Mouse (Mus musculus) left cerebral cortex, postnatal 25 days (tissue): ENCODE measurements around the gene Becn1. TPM values are rescaled to one million over a fixed set of nuclear protein-coding genes. Genes with fewer than 3 reads are reported as not detected.
"Not testable (repeated sequence)": the region's sequence is repeated elsewhere in the genome, so short reads cannot be mapped to it uniquely, and the experiment has no call there.

Experiments
- DNase-seq, 2 experiments: peaks; one replicate each; pipeline ENCODE4 v3.0.0; 2022; ENCODE audit warnings: low spot score in 2 of 2, mixed read lengths in 1 of 2
- intact Hi-C: fragments of 180-260 bp; cut with DNase I; formaldehyde crosslinking; loops from one replicate; pipeline ENCODE4 v1.15.1; 2025
- total RNA-seq, 2 experiments: library from RNA; stranded (reverse); gene quantifications; 2 replicates each; pipeline ENCODE4 v1.2.3; 2021

Becn1 gene
- 100 to 1,000 TPM; 213 to 229 TPM for total RNA-seq

DNA sequence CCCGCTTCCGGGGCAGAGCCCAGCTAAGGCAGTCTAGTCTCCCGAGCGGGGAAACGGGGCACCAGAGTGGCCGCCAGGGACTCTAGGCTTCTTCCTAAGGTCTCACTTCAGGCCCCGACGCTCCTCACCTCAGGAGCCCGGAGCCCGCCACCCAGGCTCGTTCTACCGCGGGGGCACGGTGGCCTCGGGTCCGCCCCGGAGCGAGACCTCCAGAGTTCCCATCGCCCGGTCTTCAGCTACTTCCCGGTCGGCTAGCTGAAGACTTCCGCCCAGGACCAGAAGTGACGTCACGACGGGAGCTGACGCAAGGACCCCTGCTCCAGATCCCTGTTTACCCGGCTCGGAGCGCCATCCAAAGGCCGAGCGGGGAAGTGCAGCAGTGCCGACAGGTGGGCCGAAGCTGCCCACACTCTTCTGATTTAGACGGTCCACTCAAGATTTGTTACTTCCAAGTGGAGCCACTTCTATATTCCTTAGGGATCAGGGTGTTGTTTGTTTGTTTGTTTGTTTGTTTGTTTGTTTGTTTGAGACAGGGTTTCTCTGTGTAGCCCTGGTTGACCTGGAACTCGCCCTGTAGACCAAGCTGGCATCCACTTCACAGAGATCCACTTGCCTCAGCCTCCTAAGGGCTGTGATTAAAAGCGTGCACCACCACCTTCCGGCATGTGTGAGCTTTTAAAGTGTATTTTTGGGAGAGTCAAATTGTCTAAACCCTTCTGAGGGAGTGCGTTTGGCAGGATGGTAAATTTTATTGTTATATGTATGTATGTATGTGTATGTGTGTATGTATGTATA is at the start of gene Becn1:
Gene Becn1 (minus strand): TSS at position 283 of the 795 bp plus-strand sequence.
- DNase-seq, result peak; percentile 97
- intact Hi-C loops, result loop anchor here (2.0 kb wide), 1 partner anchor 89 kb away; no protein-coding TSS in a partner anchor

DNA sequence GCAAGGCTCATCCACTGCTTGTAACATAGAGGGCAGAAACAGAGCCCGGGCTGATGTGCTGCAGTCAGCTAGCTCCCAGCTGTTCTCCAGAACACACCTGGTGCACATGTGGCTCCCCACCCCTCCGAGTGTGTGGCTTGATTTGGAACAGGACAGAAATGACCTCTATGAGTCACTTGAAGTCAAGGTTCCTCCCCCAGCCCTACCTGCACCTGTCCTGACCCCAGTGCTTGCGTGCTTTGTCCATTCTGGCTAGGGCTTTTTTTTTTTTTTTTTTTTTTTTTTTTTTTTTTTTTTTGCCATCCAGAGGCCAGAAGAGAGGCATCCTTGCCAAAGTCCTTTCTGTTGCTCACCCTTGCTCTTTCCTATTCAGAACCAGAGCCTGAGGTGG is 49.6 kb upstream of the Becn1 start:
- intact Hi-C loops, result no loop called here
- DNase-seq, result no peak

DNA sequence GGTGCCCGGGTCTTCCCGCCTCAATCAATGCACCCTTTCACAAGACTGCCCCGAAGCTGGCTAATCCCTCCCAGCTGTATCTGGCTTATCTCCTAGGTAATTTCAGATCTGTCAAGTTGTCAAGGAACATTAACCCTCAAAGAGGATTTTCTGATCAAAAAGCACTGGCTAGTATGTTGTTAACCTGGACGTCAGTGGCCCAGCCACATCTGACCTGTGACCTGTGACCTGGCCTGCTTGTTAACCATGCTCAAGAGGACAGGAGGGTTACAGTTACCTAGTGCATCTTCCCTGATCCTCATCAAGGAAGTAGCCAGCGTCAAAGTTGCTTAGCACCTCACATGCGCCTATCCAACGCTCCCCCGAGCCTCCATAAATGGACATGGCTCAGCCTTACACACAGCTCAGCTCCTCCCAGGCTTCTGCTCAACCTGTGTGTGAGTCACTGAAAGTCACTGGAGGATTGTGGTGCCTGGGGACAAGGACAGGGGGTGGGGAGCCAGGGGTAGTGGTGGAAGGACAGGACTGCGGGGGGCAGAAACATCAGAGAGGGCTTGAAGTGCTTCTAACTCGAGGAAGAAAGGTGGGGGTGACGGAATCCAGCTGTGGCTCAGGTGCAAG is 49.1 kb upstream of the Becn1 start:
- intact Hi-C loops, result no loop called here
- no peak for DNase-seq

DNA sequence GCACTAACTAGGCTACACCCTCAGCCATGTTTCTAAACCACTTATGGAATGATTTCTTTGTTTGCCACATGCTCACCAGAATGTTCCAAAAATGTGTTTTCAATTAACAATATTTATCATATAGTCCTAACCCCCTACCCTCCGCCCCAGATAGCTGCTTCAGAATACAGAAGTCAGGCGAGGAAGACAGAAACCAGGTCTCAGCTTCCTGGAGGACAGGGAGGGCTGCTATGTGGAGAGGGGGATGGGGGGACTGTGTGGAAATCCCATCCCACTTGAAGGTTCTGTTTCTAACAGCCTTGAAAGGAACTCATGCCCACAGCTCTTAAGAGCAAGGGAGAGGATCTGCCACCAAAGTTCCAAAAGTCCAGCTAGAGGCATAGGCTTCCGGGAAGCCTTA is 47.1 kb upstream of the Becn1 start:
- intact Hi-C loops, result no loop called here
- DNase-seq, result no peak

DNA sequence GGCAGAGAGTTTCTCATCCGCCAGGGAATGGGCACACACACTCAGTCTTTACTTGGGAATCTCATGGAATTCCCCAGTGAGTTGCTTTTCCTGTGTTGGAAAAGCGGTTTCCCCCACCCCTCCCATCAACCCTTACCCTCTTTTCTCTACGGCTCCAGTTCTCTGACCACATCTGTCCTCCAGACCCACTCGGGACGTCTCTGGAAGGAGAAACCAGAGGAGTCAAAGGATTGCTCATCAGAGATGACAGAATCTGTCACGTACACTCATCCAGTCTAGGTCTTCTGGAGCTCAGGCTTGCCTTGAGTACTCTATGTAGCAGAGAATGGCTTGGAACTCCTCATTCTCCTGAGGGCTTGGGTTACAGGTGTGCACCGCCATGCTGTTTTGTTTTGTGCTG is 46.7 kb upstream of the Becn1 start:
- intact Hi-C loops, result no loop called here

DNA sequence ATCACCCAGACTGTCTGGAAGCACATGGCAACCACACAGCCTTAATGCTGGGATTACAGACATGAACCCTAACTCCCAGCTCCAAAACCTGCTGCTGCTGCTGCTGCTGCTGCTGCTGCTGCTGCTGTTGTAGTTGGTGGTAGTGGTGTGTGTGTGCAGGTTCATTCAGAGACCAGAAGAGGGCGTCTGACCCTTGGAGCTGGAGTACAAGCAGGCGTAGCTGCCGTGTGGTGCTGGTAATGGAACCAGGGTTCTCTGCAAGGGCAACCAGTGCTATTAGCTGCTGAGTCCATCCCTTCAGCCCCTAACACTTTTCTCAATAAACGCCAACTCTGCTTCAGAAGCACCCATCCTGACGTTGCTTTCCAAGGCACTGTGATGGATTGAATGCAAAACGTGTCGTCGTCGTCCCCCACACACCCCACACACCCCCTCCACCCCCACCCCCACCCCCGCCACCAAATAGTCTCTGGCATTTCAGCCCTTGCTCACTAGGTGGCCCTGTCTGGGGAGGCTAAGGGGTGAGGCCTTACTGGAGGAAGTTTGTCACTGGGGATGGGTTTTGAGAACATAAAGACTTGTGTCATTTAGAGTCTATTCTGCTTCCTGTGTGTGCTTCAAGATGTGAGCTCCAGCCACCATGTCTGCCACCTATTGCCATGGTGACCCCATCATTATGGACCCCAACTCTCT is 45.1 kb upstream of the Becn1 start:
- no peak for DNase-seq
- intact Hi-C loops, result no loop called here

More for the DNA sequence above, 46.7 kb upstream of the Becn1 start:
- DNase-seq, result no peak

DNA sequence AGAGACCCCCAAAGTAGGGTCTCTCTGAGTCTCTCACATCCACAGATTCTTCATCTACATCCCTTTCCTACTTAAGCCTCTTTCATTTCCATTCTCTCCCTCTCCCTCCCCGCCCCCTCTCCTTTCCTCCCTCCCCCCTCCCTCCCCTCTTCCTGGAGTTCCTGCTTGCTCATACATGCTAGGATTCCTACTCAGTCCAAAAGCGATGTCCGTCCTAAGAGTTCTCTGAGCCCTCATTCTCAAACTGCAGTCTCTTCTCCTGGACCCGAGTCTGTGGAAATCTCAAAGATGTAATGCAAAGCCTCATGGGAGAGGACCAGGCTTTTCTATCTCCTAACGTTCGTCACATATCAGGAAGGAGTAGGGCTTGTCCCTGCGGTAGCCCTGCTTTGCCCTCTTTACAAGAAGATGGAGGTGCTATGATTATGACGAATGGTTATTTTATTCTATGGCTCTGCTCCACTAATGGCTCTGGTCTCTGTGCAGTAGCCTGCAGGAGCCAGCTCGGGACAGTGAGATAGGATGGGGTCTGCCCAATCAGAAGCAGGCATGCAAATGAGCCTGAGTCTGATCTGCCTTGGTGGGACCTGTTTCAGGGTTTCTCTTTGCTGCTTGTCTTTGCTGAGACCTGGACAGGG is 36.2 kb upstream of the Becn1 start:
- DNase-seq, result no peak
- intact Hi-C loops, result loop anchor here (5.0 kb wide), 1 partner anchor 54 kb away; no protein-coding TSS in a partner anchor

DNA sequence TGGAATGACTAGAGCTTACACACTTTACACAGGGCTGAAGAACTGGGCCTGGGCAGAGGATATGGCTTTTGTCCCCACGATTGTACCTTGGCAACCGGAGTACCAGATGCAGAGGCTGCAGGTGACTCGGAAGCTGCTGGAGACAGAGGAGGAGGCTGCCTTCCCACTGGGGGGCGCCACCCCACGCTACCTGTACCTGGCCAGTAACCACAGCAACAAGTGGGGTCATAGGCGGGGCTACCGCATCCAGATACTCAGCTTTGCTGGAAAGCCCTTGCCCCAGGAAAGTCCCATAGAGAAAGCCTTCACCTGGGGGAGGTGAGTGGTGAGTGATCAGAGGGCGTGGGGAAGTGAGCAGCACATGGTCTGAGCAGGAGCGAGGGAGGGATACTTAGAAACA is 33.6 kb upstream of the Becn1 start:
- intact Hi-C loops, result loop anchor here (5.0 kb wide), 1 partner anchor 57 kb away; no protein-coding TSS in a partner anchor
- no peak for DNase-seq

GRCm38 (mm10) chr11:101334516-101334915 is 32.4 kb upstream of the Becn1 start:
- no peak for DNase-seq
- intact Hi-C loops, result no loop called here

GRCm38 (mm10) chr11:101334023-101334422 is 31.9 kb upstream of the Becn1 start:
- intact Hi-C loops, result no loop called here
- no peak for DNase-seq

- intact Hi-C loops, result no loop called here
- DNase-seq, result no peak
These were observed 30.5 kb upstream of the Becn1 start for GRCm38 (mm10) chr11:101332537-101332936.

DNA sequence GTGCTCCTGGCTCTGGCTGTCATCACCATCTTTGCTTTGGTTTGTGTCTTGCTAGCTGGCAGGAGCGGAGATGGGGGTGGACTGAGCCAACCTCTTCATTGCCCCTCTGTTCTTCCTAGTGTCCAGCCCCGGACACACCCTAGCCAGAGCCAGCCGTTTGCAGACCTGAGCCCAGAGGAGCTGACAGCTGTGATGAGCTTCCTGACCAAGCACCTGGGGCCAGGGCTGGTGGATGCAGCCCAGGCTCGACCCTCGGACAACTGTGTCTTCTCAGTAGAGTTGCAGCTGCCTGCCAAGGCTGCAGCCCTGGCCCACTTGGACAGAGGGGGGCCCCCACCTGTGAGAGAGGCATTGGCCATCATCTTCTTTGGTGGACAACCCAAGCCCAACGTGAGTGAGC is 28.9 kb upstream of the Becn1 start:
- DNase-seq, intact Hi-C loops: not testable (repeated sequence)

DNA sequence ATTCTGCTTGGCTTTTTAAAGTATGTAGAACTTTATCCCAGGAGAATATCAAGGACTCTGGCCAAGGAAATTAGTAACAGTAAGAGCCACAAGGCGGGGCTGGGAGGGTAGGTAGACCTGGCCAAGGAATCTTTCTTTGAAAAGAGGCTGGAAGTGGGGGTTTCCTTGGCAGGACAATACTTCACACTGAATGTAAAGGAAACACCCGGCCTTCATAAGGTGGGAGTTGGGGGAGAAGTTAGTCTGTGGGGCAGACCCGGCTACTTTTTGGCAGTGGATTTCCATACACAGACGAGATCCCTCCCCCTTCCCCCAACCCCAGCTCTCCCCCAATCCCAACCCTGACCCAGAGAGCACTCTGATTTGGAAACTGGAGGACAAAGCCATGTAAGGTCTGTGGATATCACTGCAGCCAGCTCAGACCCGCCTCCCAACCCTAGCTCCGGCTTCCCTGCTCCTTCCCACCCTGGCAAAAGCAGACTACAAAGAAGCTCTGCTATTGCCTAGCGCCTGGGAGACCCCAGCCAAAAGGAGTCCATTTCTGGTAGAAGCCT is 28.4 kb upstream of the Becn1 start, which contains the start of gene Aoc3:
Gene Aoc3 (plus strand): TSS at position 235 of the 554 bp plus-strand sequence.
- intact Hi-C loops, result no loop called here

GRCm38 (mm10) chr11:101328941-101329635 is 27.0 kb upstream of the Becn1 start:
- intact Hi-C loops, result no loop called here

More for the DNA sequence above, 28.4 kb upstream of the Becn1 start, which contains the start of gene Aoc3:
- no peak for DNase-seq

GRCm38 (mm10) chr11:101327311-101327710 is 25.2 kb upstream of the Becn1 start:
- DNase-seq, result no peak
- intact Hi-C loops, result no loop called here

More at GRCm38 (mm10) chr11:101328941-101329635, 27.0 kb upstream of the Becn1 start:
- peak; percentile 20 to 62 for DNase-seq

- DNase-seq, result no peak
- intact Hi-C loops, result no loop called here
These were observed 24.1 kb upstream of the Becn1 start for GRCm38 (mm10) chr11:101326147-101326546.

DNA sequence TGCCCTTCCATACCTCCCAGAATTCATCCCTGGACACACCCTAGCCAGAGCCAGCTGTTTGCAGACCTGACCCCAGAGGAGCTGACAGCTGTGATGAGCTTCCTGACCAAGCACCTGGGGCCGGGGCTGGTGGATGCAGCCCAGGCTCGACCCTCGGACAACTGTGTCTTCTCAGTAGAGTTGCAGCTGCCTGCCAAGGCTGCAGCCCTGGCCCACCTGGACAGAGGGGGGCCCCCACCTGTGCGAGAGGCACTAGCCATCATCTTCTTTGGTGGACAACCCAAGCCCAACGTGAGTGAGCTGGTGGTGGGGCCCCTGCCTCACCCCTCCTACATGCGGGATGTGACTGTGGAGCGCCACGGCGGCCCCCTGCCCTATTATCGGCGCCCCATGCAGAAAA is 23.1 kb upstream of the Becn1 start:
- DNase-seq, intact Hi-C loops: not testable (repeated sequence)

GRCm38 (mm10) chr11:101324763-101325162 is 22.7 kb upstream of the Becn1 start, which contains the start of gene Aoc2:
Gene Aoc2, plus strand, starts transcription at chr11:101325063.
- DNase-seq, result no peak
- intact Hi-C loops, result no loop called here

- intact Hi-C loops, result loop anchor here (1.0 kb wide), 1 partner anchor 72 kb away; no protein-coding TSS in a partner anchor
- peak; percentile 70 to 75 for DNase-seq
These were observed 21.5 kb upstream of the Becn1 start for GRCm38 (mm10) chr11:101323609-101324008.
